Mouse (Mus musculus): ENCODE results near the gene Pld3.

- TF ChIP-seq USF1 (IDR thresholded peaks at IDR 0.05; ENCODE audit: low read depth) = no peak
- no peak for TF ChIP-seq MYOG (IDR thresholded peaks at IDR 0.05; ENCODE audit: control insufficient read depth, extremely low read depth, insufficient read length)
- TF ChIP-seq CTCF (IDR thresholded peaks at IDR 0.05; ENCODE audit: control insufficient read depth, insufficient read depth, insufficient read length) = no peak
Measured at GRCm38 (mm10) chr7:27483860-27484259, 69.2 kb downstream of the Pld3 start.
